Comparison of ENCODE assay signal across 10 mouse cellular contexts in genomic region chr12:70147986-70148630, GRCm38 (mm10). TPM values are rescaled to one million over a fixed set of nuclear protein-coding genes. Genes with fewer than 3 reads are reported as not detected.
DNase-seq lines count a peak whose midpoint lies in the region; ATAC-seq lines count a peak whose summit lies in the region.
"Had no signal": no experiment of that assay in that cellular context is flagged by ENCODE, and none has a peak within 500 bp of the region (broad histone marks: within the 10 kb centered on the region; RNA-seq: fewer than 3 reads in every experiment).

No protein-coding gene starts in this region.

- H3K4me3 ChIP-seq in hindbrain, embryonic 12.5 days: peak overlapping the region; percentile 17
- peak overlapping the region; percentile 40 for H3K4me3 ChIP-seq in macrophage (ENCODE audit: inconsistent target)

- peak overlapping the region; percentile 39; the same call in 1 of the 2 replicates for H3K9ac ChIP-seq in hindbrain, embryonic 12.5 days

- no peaks in the 10 kb centered on the region for H3K9me3 ChIP-seq in hindbrain, embryonic 12.5 days (replicated peaks)

- DNase-seq in heart, adult 18-20 months: peak; percentile 30 to 36
- no peak for DNase-seq in heart, adult 8-10 months (ENCODE audit: low spot score)
- peak; percentile 47 for DNase-seq in embryo, embryonic 11 days
- peak; percentile 15 for DNase-seq in yolk sac, embryonic 10.5 days (ENCODE audit: low spot score)
- no peak for DNase-seq in left cerebral cortex, adult 11 months (ENCODE audit: low spot score)
- DNase-seq in frontal cortex, postnatal 36 days (ENCODE audit: low spot score in 2 of 2): no peak

- H3K79me2 ChIP-seq in macrophage (ENCODE audit: inconsistent target): no peaks in the 10 kb centered on the region

- no peak for ATAC-seq in hindbrain, embryonic 12.5 days (ENCODE audit: low FRiP score)

- peaks cover 12% of the 10 kb centered on the region for H3K4me1 ChIP-seq in hindbrain, embryonic 12.5 days

- H3K27ac ChIP-seq in hindbrain, embryonic 12.5 days: peak overlapping the region; percentile 36; the same call in 1 of the 2 replicates
- H3K27ac ChIP-seq in macrophage: no peak overlapping the region

- H3K27me3 ChIP-seq in hindbrain, embryonic 12.5 days: no peaks in the 10 kb centered on the region

- 7% methylated on average over 13 of the region's 13 CpGs for WGBS in hindbrain, embryonic 12.5 days
- WGBS in macrophage (ENCODE audit: missing documents): 12% methylated on average over 11 of the region's 13 CpGs

- no peaks in the 10 kb centered on the region for H3K36me3 ChIP-seq in hindbrain, embryonic 12.5 days
- H3K36me3 ChIP-seq in macrophage (ENCODE audit: inconsistent target): no peaks in the 10 kb centered on the region

- peak overlapping the region; percentile 43 for H3K4me2 ChIP-seq in hindbrain, embryonic 12.5 days (replicated peaks)

RNA-seq across cellular contexts. Expression of gene Abhd12b, which starts 5.8 kb away (rescaled TPM):
- not detected for total RNA-seq in heart, adult 18-20 months (2021)
- not detected for total RNA-seq in heart, adult 8-10 months (2022)
- not detected in 2 replicates for polyA plus RNA-seq in hindbrain, embryonic 12.5 days (2016; fragmentation: Nextera tagmentation; extraction: Ambion mirVana)
- total RNA-seq in macrophage (2018; cell fraction: chromatin; rRNA removed): not detected
- not detected for total RNA-seq in macrophage (2018; cell fraction: cytosol; rRNA removed)
- under 1 TPM in 1 of 26 experiments, not detected in 25; 0.50 TPM for total RNA-seq in macrophage (2018; cell fraction: nucleus; rRNA removed)
- polyA plus RNA-seq in macrophage (2018): not detected in 3 replicates
- polyA plus RNA-seq: C2C12; large intestine, adult 2 months had no signal

RNA-seq across cellular contexts. Expression of gene Nin, which starts 34.6 kb away (rescaled TPM):
- total RNA-seq in heart, adult 18-20 months (2021): 10 to 100 TPM; 14.2 to 18.8 TPM
- 10 to 100 TPM; 13.1 to 17.0 (median 14.7) TPM for total RNA-seq in heart, adult 8-10 months (2022)
- polyA plus RNA-seq in hindbrain, embryonic 12.5 days (2016; fragmentation: Nextera tagmentation; extraction: Ambion mirVana): 15.7 and 17.0 TPM in 2 replicates
- 100 to 1,000 TPM in 10 of 26 experiments, 10 to 100 TPM in 16; 31.8 to 133 (median 88.5) TPM for total RNA-seq in macrophage (2018; cell fraction: chromatin; rRNA removed)
- total RNA-seq in macrophage (2018; cell fraction: cytosol; rRNA removed): 10 to 100 TPM; 17.6 to 37.1 (median 28.2) TPM
- 10 to 100 TPM; 34.0 to 83.1 (median 56.1) TPM for total RNA-seq in macrophage (2018; cell fraction: nucleus; rRNA removed)
- 14.2 to 22.1 TPM (median 14.3 TPM) in 3 replicates for polyA plus RNA-seq in macrophage (2018)

Comparison
In these comparisons a context has a peak if more than half of its experiments do, and no peak if none do; other contexts are left out.
1. DNase-seq: peak in heart, adult 18-20 months (2 of 2), embryo, embryonic 11 days (single experiment) and yolk sac, embryonic 10.5 days (single experiment); none in heart, adult 8-10 months (single experiment), left cerebral cortex, adult 11 months (single experiment) and frontal cortex, postnatal 36 days (0 of 2).